Mouse (Mus musculus): ENCODE measurements at regions not wholly inside any gene's neighbourhood (a gene's known extent, or its start where the extent isn't known, plus 50 kb on each side); places are given as distances from the start of the nearest gene placed in this dataset.
"Not testable (repeated sequence)": the region's sequence is repeated elsewhere in the genome, so short reads cannot be mapped to it uniquely, and the experiment has no call there.

- DNase-seq (ENCODE audit: low read depth): not testable (repeated sequence)
These were observed 184.8 kb upstream of the Gm10324 start for GRCm38 (mm10) chr13:65934376-65935071.

GRCm38 (mm10) chr13:65950250-65950649, 169.1 kb upstream of the Gm10324 start:
- not testable (repeated sequence) for DNase-seq (ENCODE audit: low read depth)

GRCm38 (mm10) chr13:65990916-65991433, 128.4 kb upstream of the Gm10324 start:
- not testable (repeated sequence) for DNase-seq (ENCODE audit: low read depth)

- not testable (repeated sequence) for DNase-seq (ENCODE audit: low read depth)
These were observed 111.8 kb upstream of the Gm10324 start for GRCm38 (mm10) chr13:66007505-66007904.

- not testable (repeated sequence) for DNase-seq (ENCODE audit: low read depth)
These were observed 87.4 kb upstream of the Gm10324 start for GRCm38 (mm10) chr13:66031942-66032341.

GRCm38 (mm10) chr13:66062676-66063075, 56.7 kb upstream of the Gm10324 start:
- peak; percentile 2 for DNase-seq (ENCODE audit: low read depth)

GRCm38 (mm10) chr13:66063388-66063787, 56.0 kb upstream of the Gm10324 start:
- DNase-seq (ENCODE audit: low read depth): not testable (repeated sequence)

Data from 416B (cell line).